Mouse (Mus musculus) ovary, adult 2 months (tissue): ENCODE data around the gene Zbtb45. TPM values are rescaled to one million over a fixed set of nuclear protein-coding genes. Genes with fewer than 3 reads are reported as not detected.

Source experiments
- polyA plus RNA-seq: library from polyadenylated mRNA; depleted of rRNA; stranded (reverse); fragments of >200 nt; gene quantifications from 2 replicates; pipeline ENCODE4 v1.2.3, GENCODE M21; 2012; rRNA removed

Gene Zbtb45
- 65.0 and 66.4 TPM in 2 replicates for polyA plus RNA-seq

DNA sequence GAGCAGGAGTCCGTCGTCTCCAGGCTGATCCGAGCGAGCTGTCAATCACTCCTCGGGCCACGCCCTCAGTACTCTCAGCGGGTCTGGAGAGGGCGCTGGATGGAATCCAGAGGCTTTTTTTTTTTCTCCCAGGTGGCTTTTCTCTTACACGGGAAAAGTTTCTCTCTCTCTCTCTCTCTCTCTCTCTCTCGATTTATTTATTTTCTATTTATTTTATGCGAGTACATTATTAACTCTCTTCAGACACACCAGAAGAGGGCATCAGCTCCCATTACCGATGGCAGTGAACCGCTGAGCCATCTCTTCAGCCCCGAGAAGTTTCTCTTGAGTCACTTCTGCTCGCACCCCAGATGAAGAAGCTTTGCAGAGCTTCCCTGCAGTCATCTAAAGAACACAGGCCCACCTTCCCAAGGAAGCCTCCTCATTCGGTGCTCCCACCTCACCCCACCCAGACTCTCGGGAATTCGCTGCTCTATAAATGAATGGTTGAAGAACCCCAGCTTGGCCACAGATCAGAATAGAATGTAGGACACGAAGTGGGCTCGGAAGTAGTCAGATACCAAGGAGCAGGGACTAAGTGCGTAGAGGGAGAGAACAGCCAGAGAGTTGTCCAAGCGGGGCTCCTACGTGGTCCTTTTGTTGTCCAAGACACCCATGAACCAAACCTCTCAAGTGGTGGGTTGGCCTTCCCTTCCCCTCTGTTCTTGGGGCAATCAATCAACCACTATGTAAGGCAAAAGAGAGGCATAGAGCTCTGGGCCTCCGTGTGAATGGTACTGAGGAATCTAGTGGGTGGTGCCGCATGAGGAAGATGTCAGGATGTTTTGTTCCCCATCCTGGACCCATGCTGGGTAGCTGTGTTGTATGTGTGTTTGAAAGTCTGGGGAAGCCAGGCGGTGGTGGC, at the start of gene Zbtb45:
Gene Zbtb45, minus strand, starts transcription at position 30 of the 904 bp plus-strand sequence.

DNA sequence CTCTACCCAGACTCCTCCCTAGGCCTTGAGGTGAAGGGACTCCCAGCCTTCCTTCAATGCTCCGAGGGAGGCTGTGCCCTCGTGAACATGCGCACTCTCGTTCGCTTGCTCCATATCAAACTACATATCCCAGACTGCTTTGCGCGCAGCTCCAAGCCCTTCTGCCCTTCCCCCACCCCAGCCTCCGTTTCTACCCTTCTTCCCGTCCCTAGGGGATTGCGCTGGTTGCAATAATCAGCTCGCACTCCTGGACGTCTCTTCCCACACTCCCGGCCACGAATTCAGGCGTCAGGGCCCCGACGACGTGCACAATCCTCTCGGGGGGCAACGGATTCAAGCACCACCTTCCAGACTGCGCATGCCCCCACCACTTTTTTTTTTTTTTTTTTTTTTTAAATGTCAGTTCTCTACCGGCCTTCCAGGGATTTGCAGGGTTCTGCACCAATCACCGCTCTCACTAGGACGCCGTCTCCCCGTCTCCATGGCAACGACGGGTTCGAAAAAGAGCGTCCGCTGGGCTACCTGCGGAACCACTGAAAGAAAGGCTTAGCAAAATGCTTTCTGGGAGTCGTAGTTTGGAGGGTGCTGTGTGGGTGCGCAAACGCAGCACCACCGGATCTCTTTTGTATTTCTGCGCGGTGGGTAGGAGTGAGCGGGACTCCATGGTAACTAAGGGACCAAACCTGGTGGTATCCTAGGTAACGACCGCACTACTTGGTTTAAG, 44.6 kb upstream of the Zbtb45 start, which contains the start of gene Mzf1:
Gene Mzf1, minus strand, starts transcription at position 478 of the 724 bp plus-strand sequence.

DNA sequence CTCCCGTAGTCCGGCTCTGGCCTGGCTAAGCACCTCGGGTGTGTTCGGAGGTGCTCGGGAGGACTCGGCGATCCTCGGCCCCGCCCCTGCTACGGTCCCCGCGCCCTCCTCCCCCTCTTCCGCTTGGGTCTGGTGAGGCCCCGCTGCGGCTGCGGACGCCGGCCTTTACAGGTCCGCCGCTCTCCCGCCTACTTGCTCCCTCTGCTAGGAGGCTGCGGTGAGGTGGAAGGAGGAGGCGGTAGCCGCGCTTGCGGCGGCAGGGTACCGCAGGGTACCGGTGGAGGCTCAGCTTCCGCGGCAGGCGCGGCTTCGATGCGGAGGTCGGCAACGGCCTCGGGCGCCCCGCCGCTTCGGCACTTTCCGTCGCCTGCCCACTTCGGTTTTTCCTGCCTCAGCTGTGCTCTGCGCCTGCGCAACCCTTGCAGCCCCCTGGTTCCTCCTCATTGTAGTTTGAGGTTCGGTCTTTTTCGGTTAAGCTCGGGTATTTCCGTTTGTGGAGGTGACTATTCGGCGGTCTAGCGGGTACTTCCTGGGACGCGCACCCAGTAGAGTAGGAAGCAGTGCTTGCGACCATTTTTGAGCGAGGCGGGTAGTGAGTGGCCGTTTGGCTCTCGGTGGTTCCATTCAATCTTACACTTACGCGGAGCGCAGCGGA, 28.2 kb upstream of the Zbtb45 start, which contains the start of gene Ube2m:
Gene Ube2m, minus strand, starts transcription at position 375 of the 655 bp plus-strand sequence.

DNA sequence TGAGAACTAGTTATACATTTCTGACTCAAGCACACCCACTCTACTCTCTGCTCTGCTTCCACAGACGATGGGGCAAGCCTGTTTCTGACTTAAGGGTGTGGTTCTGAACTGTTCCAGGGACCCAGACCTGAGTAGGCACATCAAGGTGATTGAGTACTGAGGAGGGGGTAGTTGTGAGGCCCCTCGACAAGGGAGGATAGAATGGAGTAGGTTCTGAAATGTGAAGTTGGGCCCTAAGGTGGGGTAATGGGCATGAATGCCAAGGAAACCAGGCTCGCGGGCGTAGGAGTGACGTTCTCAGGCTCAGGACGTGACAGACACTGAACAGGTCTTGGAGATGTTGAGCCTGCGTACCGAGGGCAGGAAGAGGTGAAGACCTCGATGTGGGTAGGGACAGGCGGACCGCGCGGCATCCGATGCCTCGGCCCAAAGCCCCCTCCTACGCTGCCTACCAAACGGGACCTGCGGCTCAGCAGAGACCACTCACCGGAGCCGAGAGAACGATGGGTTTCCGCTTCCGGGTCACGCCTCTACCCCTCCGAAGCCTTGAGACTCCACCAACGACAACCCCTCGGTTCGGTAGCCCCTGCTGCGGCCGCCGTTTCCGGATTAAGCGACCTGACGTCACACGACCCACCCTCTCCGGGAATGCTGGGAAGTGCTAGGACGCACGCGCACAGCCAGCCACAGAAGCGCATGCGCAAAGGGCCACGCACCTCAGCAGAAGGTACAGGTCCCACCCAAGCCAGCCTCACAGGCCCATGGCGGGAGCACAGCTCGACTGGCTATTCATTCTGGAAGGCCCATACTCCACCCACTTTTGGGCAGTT, 24.5 kb upstream of the Zbtb45 start, which contains the start of gene Chmp2a:
Gene Chmp2a, minus strand, starts transcription at position 660 of the 830 bp plus-strand sequence.

DNA sequence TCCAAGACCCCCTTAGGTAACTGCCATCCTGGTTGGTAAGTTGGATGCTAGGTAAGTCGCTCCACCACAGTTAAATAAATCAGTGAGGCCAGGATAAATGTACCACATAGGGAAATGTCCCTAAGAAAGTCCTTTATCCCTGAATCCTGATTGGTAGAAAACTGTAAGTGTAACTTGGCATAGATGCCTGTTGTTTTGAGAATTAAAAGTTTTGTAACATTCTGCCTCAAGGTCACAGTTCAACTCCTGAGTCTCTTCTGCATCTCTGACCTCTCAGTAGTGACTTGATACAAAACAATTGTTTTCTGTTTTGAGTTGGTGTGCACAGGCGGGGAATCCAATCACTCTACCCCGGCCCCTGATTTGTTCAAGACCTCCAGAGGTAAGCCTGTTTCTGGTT, 11.0 kb downstream of the Zbtb45 start, which contains the start of gene Trim28:
Gene Trim28, plus strand, starts transcription at position 264 of the 400 bp plus-strand sequence.

DNA sequence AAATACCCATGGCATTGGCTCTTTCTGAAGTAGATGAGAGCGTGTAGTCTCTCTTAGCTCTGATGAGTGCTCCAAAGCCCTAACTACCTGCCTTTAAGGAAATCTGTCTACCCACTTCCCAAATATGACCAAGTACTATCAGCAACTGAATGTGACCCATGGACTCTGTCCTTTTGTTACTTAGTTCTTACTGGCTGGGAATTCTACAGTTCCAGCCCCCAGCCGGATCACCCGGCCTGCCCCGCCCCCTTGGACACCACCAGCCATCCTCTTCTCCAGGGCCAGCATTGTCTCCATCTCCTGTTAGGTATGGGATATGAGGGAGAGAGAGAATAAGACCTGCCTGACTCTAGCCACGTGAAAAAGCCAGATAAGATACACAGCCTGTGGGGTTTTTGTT, 11.8 kb downstream of the Zbtb45 start, which contains the start of gene Slc27a5:
Gene Slc27a5, minus strand, starts transcription at position 140 of the 400 bp plus-strand sequence.

DNA sequence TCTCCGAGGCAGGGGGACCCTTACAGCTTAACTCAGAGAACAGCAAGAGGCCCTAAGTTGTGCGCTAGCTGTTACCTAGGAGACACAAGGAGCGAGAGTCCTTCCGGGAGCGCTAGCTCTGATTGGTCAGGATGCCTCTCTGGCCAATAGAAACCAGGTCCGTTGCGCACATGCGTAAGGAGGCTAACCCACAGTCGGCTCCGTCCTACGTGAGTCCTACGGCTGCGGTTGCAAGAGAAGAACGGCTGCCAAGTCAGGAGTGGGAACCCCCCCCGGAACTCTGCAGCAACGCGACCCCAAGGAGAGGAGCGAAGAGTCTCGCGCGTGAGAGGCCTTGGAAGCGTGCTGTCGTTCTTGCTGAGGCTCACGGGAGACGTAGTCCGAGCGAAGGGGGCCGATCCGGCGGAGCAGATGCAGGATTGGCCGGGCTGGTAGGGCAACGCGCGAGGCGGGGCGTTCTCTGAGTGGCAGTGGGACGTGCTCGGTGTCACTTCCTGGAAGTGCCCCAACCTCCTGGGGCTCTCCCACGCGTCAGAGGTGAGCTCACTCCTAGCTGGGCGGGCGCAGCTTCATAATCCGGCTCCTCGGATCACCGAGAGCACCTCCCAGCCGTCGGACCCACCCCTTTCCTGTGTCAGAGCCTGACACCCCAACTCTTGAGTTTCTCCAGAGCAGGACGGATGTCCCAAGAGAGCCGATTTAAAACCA, 32.0 kb downstream of the Zbtb45 start, which contains the start of gene Zfp446:
Gene Zfp446, plus strand, starts transcription at position 167 of the 708 bp plus-strand sequence.

DNA sequence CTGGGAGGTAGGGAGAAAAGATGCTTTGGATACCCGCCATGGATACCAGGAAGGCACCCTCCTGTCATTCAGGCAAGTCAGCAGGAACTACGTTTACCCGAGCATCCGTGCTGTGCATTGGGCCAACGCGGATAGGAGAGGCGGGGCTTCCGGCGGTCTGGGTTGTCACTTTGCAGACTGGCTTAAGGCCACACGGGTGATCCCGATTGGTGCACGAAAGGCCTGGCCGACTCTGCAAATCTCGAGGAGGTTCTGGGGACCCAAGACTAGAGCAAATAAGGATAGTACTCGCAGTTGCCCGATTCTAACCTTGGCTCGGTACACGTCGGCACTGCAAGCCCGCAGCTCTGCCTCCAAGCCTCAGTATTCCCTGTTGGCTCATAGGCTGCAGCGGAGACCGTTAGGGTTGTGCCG, 44.1 kb downstream of the Zbtb45 start, which contains the start of gene Zfp324:
Gene Zfp324, plus strand, starts transcription at position 161 of the 414 bp plus-strand sequence.

Other genes with a start within 250 kb of the Zbtb45 start
- gene Zscan18, start 206.4 kb downstream of the Zbtb45 start, polyA plus RNA-seq = 3.9 and 4.8 TPM in 2 replicates
- 0.62 and 1.2 TPM in 2 replicates for gene Zfp329, start 191.2 kb downstream of the Zbtb45 start, polyA plus RNA-seq
- gene Zfp110, start 175.3 kb downstream of the Zbtb45 start, polyA plus RNA-seq = 4.6 and 11.1 TPM in 2 replicates
- gene Zfp128, start 128.9 kb downstream of the Zbtb45 start, polyA plus RNA-seq = 1.4 and 1.5 TPM in 2 replicates
- gene Zscan22, start 112.2 kb downstream of the Zbtb45 start, polyA plus RNA-seq = 15.0 and 21.0 TPM in 2 replicates
- gene Rps5, start 87.7 kb downstream of the Zbtb45 start, polyA plus RNA-seq = 4,303 and 5,955 TPM in 2 replicates
- 1.1 and 1.4 TPM in 2 replicates for gene Rnf225, start 82.6 kb downstream of the Zbtb45 start, polyA plus RNA-seq
- gene Zfp324, start 44.2 kb downstream of the Zbtb45 start, polyA plus RNA-seq = 15.2 and 15.9 TPM in 2 replicates
- 8.6 and 10.7 TPM in 2 replicates for gene Zfp446, start 32.2 kb downstream of the Zbtb45 start, polyA plus RNA-seq
- 0.14 and 0.92 TPM in 2 replicates for gene Slc27a5, start 11.8 kb downstream of the Zbtb45 start, polyA plus RNA-seq
- gene Trim28, start 10.9 kb downstream of the Zbtb45 start, polyA plus RNA-seq = 489 and 576 TPM in 2 replicates
- 67.1 and 76.2 TPM in 2 replicates for gene Chmp2a, start 24.8 kb upstream of the Zbtb45 start, polyA plus RNA-seq
- gene Ube2m, start 28.2 kb upstream of the Zbtb45 start, polyA plus RNA-seq = 121 and 156 TPM in 2 replicates
- 8.6 and 8.9 TPM in 2 replicates for gene Mzf1, start 44.7 kb upstream of the Zbtb45 start, polyA plus RNA-seq
- not detected in 2 replicates for gene Vmn1r85, start 85.1 kb upstream of the Zbtb45 start, polyA plus RNA-seq
- not detected in 2 replicates for gene Vmn1r86, start 109.9 kb upstream of the Zbtb45 start, polyA plus RNA-seq
- not detected in 2 replicates for gene Vmn1r87, start 130.1 kb upstream of the Zbtb45 start, polyA plus RNA-seq
- gene Vmn1r88, start 149.5 kb upstream of the Zbtb45 start, polyA plus RNA-seq = not detected in 2 replicates
- not detected in 2 replicates for gene Vmn1r89, start 203.0 kb upstream of the Zbtb45 start, polyA plus RNA-seq